Mouse (Mus musculus) limb, embryonic 11.5 days (tissue): Measurements from ENCODE around the gene Wdr45. TPM values are rescaled to one million over a fixed set of nuclear protein-coding genes. Genes with fewer than 3 reads are reported as not detected.
A peak's percentile ranks its signal among the peaks of the same experiment; 100 is the strongest.
"Not testable (repeated sequence)": the region's sequence is repeated elsewhere in the genome, so short reads cannot be mapped to it uniquely, and the experiment has no call there.

Experiments used
- ATAC-seq: fragments of 200-750 bp; cut with Nextera tagmentation; 2 replicates; pipeline ENCODE4 v1.8.0; 2017; ENCODE audit warnings: low read depth; ENCODE audit not compliant: insufficient number of reproducible peaks, low FRiP score, low TSS enrichment
- DNase-seq: peaks from one replicate; pipeline ENCODE4 v3.0.0-alpha.2; 2015; ENCODE audit warnings: low spot score
- H3K27ac ChIP-seq: fragments of 300-500 bp; sonication (generic); replicated peaks from 2 replicates; pipeline ENCODE4 v1.5.1; 2014; ENCODE audit warnings: low read depth, mild to moderate bottlenecking, low read length
- H3K27me3 ChIP-seq: fragments of 300-500 bp; sonication (generic); 2 replicates; pipeline ENCODE4 v1.6.1; 2014; ENCODE audit warnings: mild to moderate bottlenecking, low read length, mixed read lengths; ENCODE audit not compliant: control insufficient read depth, insufficient read depth
- H3K36me3 ChIP-seq: fragments of 300-500 bp; sonication (generic); 2 replicates; pipeline ENCODE4 v1.6.1; 2014; ENCODE audit warnings: mild to moderate bottlenecking, low read length, moderate library complexity, mixed read lengths; ENCODE audit not compliant: control insufficient read depth, insufficient read depth
- H3K4me1 ChIP-seq: fragments of 300-500 bp; sonication (generic); 2 replicates; pipeline ENCODE4 v1.6.1; 2014; ENCODE audit warnings: low read length, mixed read lengths; ENCODE audit not compliant: control insufficient read depth, insufficient read depth
- H3K4me2 ChIP-seq: fragments of 300-500 bp; sonication (generic); 2 replicates; pipeline ENCODE4 v1.6.1; 2014; ENCODE audit warnings: low read depth, mild to moderate bottlenecking, moderate library complexity; ENCODE audit not compliant: severe bottlenecking
- H3K4me3 ChIP-seq: fragments of 300-500 bp; sonication (generic); 2 replicates; pipeline ENCODE4 v1.5.1; 2014; ENCODE audit warnings: low read depth, low read length
- H3K9ac ChIP-seq: fragments of 300-500 bp; sonication (generic); 2 replicates; pipeline ENCODE4 v1.6.1; 2014; ENCODE audit warnings: mild to moderate bottlenecking, low read length
- H3K9me3 ChIP-seq: fragments of 300-500 bp; sonication (generic); 2 replicates; pipeline ENCODE4 v1.6.1; 2016; ENCODE audit warnings: low read length; ENCODE audit not compliant: control insufficient read depth
- WGBS: fragments of 180-500 bp; shearing (Covaris S2); extraction: QIAGEN DNeasy Blood & Tissue Kit; methylation state at CpG from one replicate; pipeline ENCODE4 v1.1.7; 2014; 5-methylcytosine and 5-hydroxymethylcytosine counted together
- polyA plus RNA-seq: library from polyadenylated mRNA; unstranded; fragments of >200 nt; fragmentation: Nextera tagmentation; extraction: Ambion mirVana; gene quantifications from 2 replicates; pipeline ENCODE4 v1.2.1, GENCODE M21; 2014

Wdr45 gene
- polyA plus RNA-seq, 1 experiment from 2014 or later = 16.7 TPM

DNA sequence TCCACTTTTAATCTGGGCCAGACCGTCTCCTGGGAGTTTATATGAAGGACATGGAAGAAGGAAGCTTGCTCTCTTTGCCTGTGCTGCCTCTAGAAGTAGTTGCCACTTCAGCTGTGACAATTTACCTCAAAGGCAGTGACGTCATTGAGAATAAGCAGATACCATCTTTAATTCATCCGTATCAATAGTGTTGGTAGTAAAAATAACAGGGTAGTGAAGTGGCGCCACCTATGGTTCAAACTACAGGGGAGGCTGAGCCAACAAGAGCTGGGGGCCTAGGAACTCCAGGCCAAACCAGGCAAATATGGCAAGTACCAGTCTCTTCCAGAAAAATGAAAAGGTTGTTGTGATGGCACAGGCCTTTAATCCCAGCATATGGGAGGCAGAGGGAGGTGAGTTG is 21.3 kb upstream of the Wdr45 start:
- Histone ChIP-seq H3K4me3 (no peak overlapping the region), H3K27ac (no peak overlapping the region), H3K9me3 (no peaks in the 10 kb centered on the region), H3K4me1 (no peaks in the 10 kb centered on the region), H3K36me3 (no peaks in the 10 kb centered on the region), H3K27me3 (no peaks in the 10 kb centered on the region), H3K4me2 (no peak overlapping the region), H3K9ac (no peak overlapping the region)
- DNase-seq (no peak), ATAC-seq (no peak)
- 36% methylated on average over 4 of the region's 4 CpGs for WGBS

DNA sequence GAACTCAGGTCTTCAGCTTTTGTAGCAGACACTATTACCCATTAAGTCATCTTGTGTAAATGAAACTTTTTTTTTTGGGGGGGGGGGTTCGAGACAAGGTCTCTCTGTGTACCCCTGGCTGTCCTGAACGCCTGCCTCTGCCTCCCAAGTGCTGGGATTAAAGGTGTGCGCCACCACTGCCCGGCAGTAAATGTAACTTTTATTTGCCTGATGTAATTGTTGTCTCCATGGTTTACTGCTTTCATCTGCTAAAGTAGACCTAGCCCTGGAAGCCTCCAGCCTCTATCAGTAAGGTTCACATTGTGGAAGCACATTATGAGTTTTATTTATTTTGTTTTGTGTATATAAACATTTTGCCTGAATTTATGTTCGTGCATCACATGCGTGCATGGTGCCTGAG is 17.6 kb upstream of the Wdr45 start:
- no peaks in the 10 kb centered on the region for H3K27me3 ChIP-seq
- WGBS = 34% methylated on average over 6 of the region's 6 CpGs
- ATAC-seq = peak; percentile 26; the same call in 1 of the 2 replicates

DNA sequence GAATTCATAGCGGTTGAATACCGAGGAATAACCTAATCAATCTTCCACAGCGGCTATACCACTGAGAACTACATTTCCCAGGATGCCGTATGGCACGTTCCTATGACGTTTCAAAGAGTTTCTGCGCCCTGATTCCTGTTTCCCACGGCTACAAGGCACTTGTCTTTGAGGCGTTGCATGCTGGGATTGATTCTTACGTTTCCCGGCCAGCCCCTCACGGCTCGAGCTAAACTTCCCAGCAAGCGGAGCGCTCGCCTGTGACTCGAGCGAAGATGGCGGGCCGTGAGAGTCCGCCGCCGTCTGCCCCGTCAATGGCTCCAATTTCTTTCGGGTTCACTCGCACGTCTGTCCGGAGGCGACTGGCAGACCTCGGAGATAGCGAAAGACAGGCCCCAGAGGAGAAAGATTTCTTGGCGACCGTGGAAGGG is 17.2 kb upstream of the Wdr45 start, which contains the start of gene Gpkow:
Gene Gpkow, plus strand, starts transcription at position 178 of the 428 bp plus-strand sequence.
- WGBS = 13% methylated on average over 33 of the region's 33 CpGs
- peak within 1 kb of the TSS; percentile 41 for H3K4me2 ChIP-seq
- ATAC-seq (peak; percentile 86), DNase-seq (peak; percentile 76)
- no peaks in the 10 kb centered on the region for H3K4me1 ChIP-seq
- no peaks in the 10 kb centered on the region for H3K27me3 ChIP-seq
- H3K9me3 ChIP-seq = no peaks in the 10 kb centered on the region
- no peak within 1 kb of the TSS for H3K27ac ChIP-seq
- H3K4me3 ChIP-seq = peak within 1 kb of the TSS; percentile 57
- no peaks in the 10 kb centered on the region for H3K36me3 ChIP-seq
- H3K9ac ChIP-seq = peak within 1 kb of the TSS; percentile 58

More for the DNA sequence above, 17.6 kb upstream of the Wdr45 start:
- no peak overlapping the region for H3K9ac ChIP-seq
- no peaks in the 10 kb centered on the region for H3K4me1 ChIP-seq
- peak overlapping the region; percentile 20; the same call in 1 of the 2 replicates for H3K4me2 ChIP-seq
- H3K36me3 ChIP-seq = no peaks in the 10 kb centered on the region
- H3K27ac ChIP-seq = no peak overlapping the region
- H3K4me3 ChIP-seq = no peak overlapping the region
- DNase-seq = no peak
- H3K9me3 ChIP-seq = no peaks in the 10 kb centered on the region

DNA sequence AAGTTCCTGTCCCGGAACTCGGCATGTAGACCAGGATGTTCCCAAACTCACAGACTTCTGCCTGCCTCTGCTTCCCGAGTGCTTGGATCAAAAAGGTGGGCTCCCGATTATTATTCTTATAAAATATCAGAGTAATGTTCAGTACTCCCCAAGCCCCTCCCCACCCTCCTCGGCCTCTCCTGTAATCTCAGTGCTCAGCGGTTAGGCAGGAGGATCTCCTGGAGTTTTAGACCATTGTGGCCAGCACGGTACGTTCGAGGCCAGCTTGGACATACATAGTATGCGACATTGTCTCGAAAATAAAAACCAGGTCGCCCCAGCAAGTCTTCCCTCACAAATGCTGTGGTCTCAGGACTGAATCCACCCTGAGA is 384 bp upstream of the Wdr45 start:
- H3K27me3 ChIP-seq, H3K9ac ChIP-seq, H3K36me3 ChIP-seq, H3K4me1 ChIP-seq, H3K9me3 ChIP-seq, H3K27ac ChIP-seq, DNase-seq: not testable (repeated sequence)
- Histone ChIP-seq H3K4me3 (peak overlapping the region; percentile 27), H3K4me2 (peak overlapping the region; percentile 35; the same call in 1 of the 2 replicates)
- peak; percentile 39 for ATAC-seq
- WGBS = 30% methylated on average over 5 of the region's 12 CpGs

DNA sequence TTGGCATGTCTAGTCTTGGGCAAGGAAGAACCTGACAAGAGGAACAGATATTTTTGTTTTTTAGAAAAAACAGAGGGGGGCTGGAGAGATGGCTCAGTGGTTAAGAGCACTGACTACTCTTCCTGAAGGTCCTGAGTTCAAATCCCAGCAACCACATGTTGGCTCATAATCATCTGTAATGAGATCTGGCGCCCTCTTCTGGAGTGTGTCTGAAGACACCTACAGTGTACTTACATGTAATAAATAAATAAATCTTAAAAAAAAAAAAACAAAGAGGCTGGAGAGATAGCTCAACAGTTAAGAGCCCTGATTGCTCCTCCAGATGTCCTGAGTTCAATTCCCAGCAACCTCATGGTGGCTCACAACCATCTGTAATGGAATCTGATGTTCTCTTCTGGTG is 1.9 kb downstream of the Wdr45 start:
- not testable (repeated sequence) for H3K27me3 ChIP-seq, H3K4me2 ChIP-seq, ATAC-seq, H3K9ac ChIP-seq, H3K4me1 ChIP-seq, H3K9me3 ChIP-seq, H3K36me3 ChIP-seq, H3K4me3 ChIP-seq, H3K27ac ChIP-seq, DNase-seq
- 52% methylated on average over 1 of the region's 1 CpGs for WGBS

DNA sequence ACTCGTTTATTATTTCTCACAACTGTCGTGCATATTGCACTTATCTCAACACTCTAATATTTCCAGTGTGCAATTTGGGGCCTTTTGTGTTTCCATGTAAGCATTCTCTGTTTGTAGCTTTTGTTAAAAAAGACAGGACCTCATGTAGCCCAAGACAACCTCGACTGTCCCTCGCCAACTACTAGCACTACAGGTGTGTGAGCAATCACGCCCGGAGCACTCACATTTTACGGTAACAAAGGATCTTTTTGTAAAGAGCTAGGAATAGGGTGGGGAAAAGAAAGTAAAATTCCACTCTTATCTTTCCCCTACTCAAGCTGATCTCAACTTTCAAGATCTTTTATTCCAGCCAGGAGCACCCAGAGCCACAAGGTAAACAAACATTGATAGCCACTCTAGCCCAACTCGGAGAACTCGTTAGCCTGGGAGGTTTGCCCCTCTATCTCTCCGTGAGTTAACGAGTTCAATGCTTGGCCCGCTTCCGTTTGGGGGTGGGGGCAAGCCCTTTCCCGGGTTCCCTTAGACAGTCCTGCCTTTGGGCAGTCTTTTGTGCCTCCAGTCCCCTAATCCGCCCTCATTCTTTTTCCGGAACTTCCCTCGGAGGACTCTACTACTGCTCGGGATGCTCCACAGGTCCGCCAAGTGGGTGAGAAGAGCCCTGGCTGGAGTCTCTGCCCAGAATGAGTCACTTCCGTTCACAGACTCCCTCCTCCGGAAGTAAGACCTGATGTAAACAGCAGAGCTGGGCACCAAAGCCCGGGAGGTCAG is 7.6 kb downstream of the Wdr45 start, which contains the start of gene Gm45208:
Gene Gm45208, plus strand, starts transcription at position 732 of the 768 bp plus-strand sequence.
- Histone ChIP-seq H3K9me3 (no peaks in the 10 kb centered on the region), H3K4me1 (no peaks in the 10 kb centered on the region), H3K4me2 (peak within 1 kb of the TSS; percentile 58), H3K27me3 (no peaks in the 10 kb centered on the region), H3K9ac (peak within 1 kb of the TSS; percentile 56), H3K27ac (peak within 1 kb of the TSS; percentile 70; the same call in 1 of the 2 replicates), H3K4me3 (peak within 1 kb of the TSS; percentile 41), H3K36me3 (no peaks in the 10 kb centered on the region)
- WGBS = 19% methylated on average over 22 of the region's 22 CpGs
- ATAC-seq (peak; percentile 73), DNase-seq (peak; percentile 66)

DNA sequence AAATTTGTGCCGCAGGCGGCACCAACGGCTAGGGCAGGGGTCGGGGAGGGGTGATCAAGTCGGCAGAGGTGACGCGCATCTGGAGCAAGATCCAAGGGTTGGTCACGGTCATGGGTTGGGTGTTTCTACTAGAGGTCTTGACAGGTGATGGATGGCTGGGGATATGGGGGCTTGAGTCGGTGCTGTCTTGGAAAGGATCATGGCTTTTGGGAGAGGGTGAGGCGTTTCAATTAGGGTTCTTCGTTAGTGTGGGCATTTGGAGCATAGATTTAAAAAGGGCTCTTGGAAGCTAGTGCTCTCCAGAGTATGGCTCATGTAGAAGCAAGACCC is 8.1 kb downstream of the Wdr45 start:
- WGBS = 14% methylated on average over 11 of the region's 11 CpGs
- ATAC-seq = no peak

DNA sequence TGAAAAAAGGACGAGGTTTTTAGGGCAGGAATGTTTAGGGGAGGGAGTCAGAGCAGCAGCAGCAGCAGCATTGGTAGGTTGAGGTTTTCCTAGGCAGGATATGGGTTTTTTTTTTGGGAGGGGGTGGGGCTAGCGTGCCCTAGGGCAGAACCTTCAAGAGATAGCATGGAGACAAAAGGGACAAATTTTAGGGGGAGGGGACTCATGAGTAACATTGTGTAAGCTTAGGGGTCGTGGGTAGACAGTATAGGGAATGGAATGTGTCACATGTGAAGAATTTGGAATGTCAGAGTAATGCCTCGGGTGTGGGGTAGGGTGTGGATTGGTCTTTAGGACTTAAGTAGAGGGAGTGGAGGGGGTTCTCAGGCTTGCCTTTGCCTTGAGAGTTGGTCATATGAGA is 8.6 kb downstream of the Wdr45 start:
- peak overlapping the region; percentile 58 for H3K4me2 ChIP-seq
- peak overlapping the region; percentile 41 for H3K4me3 ChIP-seq
- no peak overlapping the region for H3K27ac ChIP-seq
- no peak for DNase-seq
- no peaks in the 10 kb centered on the region for H3K36me3 ChIP-seq
- no peaks in the 10 kb centered on the region for H3K27me3 ChIP-seq
- no peak overlapping the region for H3K9ac ChIP-seq
- ATAC-seq = no peak
- no peaks in the 10 kb centered on the region for H3K4me1 ChIP-seq
- WGBS = 31% methylated on average over 4 of the region's 4 CpGs
- H3K9me3 ChIP-seq = no peaks in the 10 kb centered on the region

More for the DNA sequence above, 8.1 kb downstream of the Wdr45 start:
- Histone ChIP-seq H3K36me3 (no peaks in the 10 kb centered on the region), H3K4me3 (peak overlapping the region; percentile 41), H3K9ac (peak overlapping the region; percentile 56; the same call in 1 of the 2 replicates), H3K27ac (0 out of 2 replicates have a peak overlapping the region, but pooled peaks have one; percentile 70), H3K4me1 (no peaks in the 10 kb centered on the region), H3K27me3 (no peaks in the 10 kb centered on the region), H3K4me2 (peak overlapping the region; percentile 58), H3K9me3 (no peaks in the 10 kb centered on the region)
- DNase-seq = no peak
